Mouse (Mus musculus): ENCODE measurements around the gene Csf2rb2. TPM values are rescaled to one million over a fixed set of nuclear protein-coding genes. Genes with fewer than 3 reads are reported as not detected.
A peak's percentile ranks its signal among the peaks of the same experiment; 100 is the strongest.
"Not testable (repeated sequence)": the region's sequence is repeated elsewhere in the genome, so short reads cannot be mapped to it uniquely, and the experiment has no call there.

Gene Csf2rb2
- 0.40 and 0.45 TPM in 2 replicates for polyA plus RNA-seq (2016; fragmentation: Nextera tagmentation; extraction: Ambion mirVana)

GRCm38 (mm10) chr15:78305341-78305933 is at the start of gene Csf2rb2:
Csf2rb2 (minus strand) TSS chr15:78305721.
- Histone ChIP-seq H3K36me3 (no peaks in the 10 kb centered on the region), H3K4me3 (no peak within 1 kb of the TSS), H3K27me3 (ENCODE audit: low read depth, poor library complexity, severe bottlenecking) (no peaks in the 10 kb centered on the region), H3K27ac (no peak within 1 kb of the TSS), H3K4me1 (peaks cover 3% of the 10 kb centered on the region; the same call in 1 of the 2 replicates), H3K9me3 (replicated peaks) (no peaks in the 10 kb centered on the region)
- no peak for DNase-seq (ENCODE audit: low spot score)
- 84% methylated on average over 10 of the region's 10 CpGs for WGBS

- 0% methylated on average over 1 of the region's 1 CpGs for WGBS
- 0 out of 2 replicates have a peak, but pooled peaks cover 6% of the 10 kb centered on the region for H3K27me3 ChIP-seq (ENCODE audit: low read depth, poor library complexity, severe bottlenecking)
- DNase-seq (ENCODE audit: low spot score): no peak
- H3K4me3 ChIP-seq: no peak overlapping the region
- no peak overlapping the region for H3K27ac ChIP-seq
- no peaks in the 10 kb centered on the region for H3K4me1 ChIP-seq
- no peaks in the 10 kb centered on the region for H3K9me3 ChIP-seq (replicated peaks)
- H3K36me3 ChIP-seq: no peaks in the 10 kb centered on the region
Measured at GRCm38 (mm10) chr15:78354958-78355357, 49.4 kb upstream of the Csf2rb2 start.

GRCm38 (mm10) chr15:78351586-78352165 is 46.2 kb upstream of the Csf2rb2 start:
- H3K36me3 ChIP-seq: no peaks in the 10 kb centered on the region
- DNase-seq (ENCODE audit: low spot score): no peak
- no peak overlapping the region for H3K4me3 ChIP-seq
- no peaks in the 10 kb centered on the region for H3K4me1 ChIP-seq
- no peaks in the 10 kb centered on the region for H3K9me3 ChIP-seq (replicated peaks)
- H3K27ac ChIP-seq: no peak overlapping the region
- 76% methylated on average over 3 of the region's 3 CpGs for WGBS
- H3K27me3 ChIP-seq (ENCODE audit: low read depth, poor library complexity, severe bottlenecking): 0 out of 2 replicates have a peak, but pooled peaks cover 6% of the 10 kb centered on the region

DNA sequence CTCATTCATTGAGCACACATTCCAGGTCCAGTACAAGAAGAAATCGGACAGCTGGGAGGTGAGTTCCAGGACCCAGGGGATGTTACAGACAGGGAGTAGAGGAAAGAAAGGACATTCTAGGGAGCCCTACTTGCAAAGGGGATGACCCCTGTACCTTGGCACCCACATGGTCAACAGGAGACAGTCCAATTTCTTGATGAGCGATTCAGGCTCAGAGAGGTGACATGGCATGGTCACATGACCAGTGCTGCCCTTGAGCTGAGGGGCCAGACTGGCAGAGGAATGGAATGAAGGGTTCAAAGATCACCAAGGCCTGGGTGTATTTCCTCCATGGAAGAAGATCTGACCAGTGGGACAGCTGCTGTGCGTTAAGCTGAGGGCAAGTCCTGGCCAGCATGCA is 39.0 kb upstream of the Csf2rb2 start:
- Histone ChIP-seq H3K9me3 (replicated peaks) (no peaks in the 10 kb centered on the region), H3K27ac (no peak overlapping the region), H3K4me3 (no peak overlapping the region), H3K4me1 (no peaks in the 10 kb centered on the region), H3K36me3 (no peaks in the 10 kb centered on the region), H3K27me3 (ENCODE audit: low read depth, poor library complexity, severe bottlenecking) (no peaks in the 10 kb centered on the region)
- WGBS: 83% methylated on average over 3 of the region's 3 CpGs
- DNase-seq (ENCODE audit: low spot score): no peak

DNA sequence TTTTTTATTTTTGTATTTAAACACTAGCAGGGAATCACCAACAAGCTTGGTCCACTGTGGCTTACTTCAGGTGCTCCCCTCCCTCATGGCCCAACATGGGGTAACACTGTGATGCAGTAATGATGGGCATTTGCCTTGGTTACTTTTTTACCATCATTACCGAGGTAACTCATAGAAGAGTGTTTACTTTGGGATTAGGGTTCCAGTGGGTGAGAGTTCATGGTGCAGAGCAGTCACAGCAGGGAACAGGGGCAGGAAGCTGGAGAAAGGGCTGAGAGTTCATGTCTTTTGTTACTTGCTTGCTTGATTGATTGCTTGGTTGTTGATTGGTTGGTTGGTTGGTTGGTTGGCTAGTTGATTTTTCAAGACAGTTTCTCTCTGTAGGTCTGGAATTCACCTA is 38.2 kb upstream of the Csf2rb2 start:
- no peaks in the 10 kb centered on the region for H3K36me3 ChIP-seq
- DNase-seq (ENCODE audit: low spot score): no peak
- H3K4me1 ChIP-seq: no peaks in the 10 kb centered on the region
- no peaks in the 10 kb centered on the region for H3K9me3 ChIP-seq (replicated peaks)
- H3K4me3 ChIP-seq: no peak overlapping the region
- H3K27me3 ChIP-seq (ENCODE audit: low read depth, poor library complexity, severe bottlenecking): no peaks in the 10 kb centered on the region
- H3K27ac ChIP-seq: no peak overlapping the region
- 26% methylated on average over 1 of the region's 1 CpGs for WGBS

DNA sequence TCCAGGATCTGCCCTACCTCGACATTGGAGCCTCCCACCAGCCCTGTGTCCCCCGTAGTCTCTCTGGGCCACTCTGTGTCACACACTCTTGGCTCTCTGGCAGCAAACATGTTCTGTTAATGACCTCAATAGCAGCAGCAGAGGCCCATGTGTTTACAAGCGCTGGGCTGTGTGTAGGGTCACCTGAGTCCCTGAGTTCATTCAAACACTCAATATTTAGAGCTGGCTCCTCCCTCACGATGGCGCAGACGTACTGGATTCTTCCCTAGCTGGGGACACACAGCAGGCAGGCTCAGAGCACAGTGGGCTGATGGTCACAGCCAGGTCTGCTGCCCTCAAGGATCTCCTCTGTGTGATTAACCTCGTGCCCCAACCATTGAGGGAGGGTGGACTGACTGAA is 35.4 kb upstream of the Csf2rb2 start:
- WGBS: 77% methylated on average over 7 of the region's 7 CpGs

GRCm38 (mm10) chr15:78339627-78340423 is 34.3 kb upstream of the Csf2rb2 start:
- not testable (repeated sequence) for H3K4me3 ChIP-seq; H3K4me1 ChIP-seq; H3K27me3 ChIP-seq (ENCODE audit: low read depth, poor library complexity, severe bottlenecking); H3K36me3 ChIP-seq; H3K9me3 ChIP-seq (replicated peaks); H3K27ac ChIP-seq
- 38% methylated on average over 7 of the region's 7 CpGs for WGBS
- peak; percentile 37 for DNase-seq (ENCODE audit: low spot score)

More for the DNA sequence above, 35.4 kb upstream of the Csf2rb2 start:
- not testable (repeated sequence) for H3K27me3 ChIP-seq (ENCODE audit: low read depth, poor library complexity, severe bottlenecking); H3K9me3 ChIP-seq (replicated peaks); DNase-seq (ENCODE audit: low spot score); H3K27ac ChIP-seq; H3K36me3 ChIP-seq; H3K4me3 ChIP-seq; H3K4me1 ChIP-seq

DNA sequence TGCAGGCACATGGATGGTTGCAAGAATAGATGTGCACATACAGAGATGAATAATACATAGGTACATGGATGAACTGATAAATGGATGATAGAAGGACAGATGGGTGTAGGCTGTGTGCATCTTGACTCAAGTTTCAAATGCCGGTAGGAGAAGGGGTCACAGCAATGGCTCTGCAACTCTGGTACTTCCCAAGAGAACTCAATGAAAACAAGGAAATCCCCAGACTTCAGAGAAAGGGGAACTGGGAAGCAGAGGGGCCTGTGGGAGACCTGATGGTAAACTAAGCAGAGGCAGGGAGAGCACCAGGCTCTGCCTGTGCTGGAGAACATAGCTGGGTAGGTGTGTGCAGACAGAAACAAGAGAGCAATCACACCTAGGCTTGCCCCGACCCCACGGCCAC is 28.9 kb upstream of the Csf2rb2 start:
- H3K4me1 ChIP-seq: 0 out of 2 replicates have a peak, but pooled peaks cover 4% of the 10 kb centered on the region
- no peaks in the 10 kb centered on the region for H3K36me3 ChIP-seq
- no peak overlapping the region for H3K27ac ChIP-seq
- 85% methylated on average over 3 of the region's 3 CpGs for WGBS
- H3K4me3 ChIP-seq: no peak overlapping the region
- DNase-seq (ENCODE audit: low spot score): no peak
- no peaks in the 10 kb centered on the region for H3K9me3 ChIP-seq (replicated peaks)
- H3K27me3 ChIP-seq (ENCODE audit: low read depth, poor library complexity, severe bottlenecking): no peaks in the 10 kb centered on the region

DNA sequence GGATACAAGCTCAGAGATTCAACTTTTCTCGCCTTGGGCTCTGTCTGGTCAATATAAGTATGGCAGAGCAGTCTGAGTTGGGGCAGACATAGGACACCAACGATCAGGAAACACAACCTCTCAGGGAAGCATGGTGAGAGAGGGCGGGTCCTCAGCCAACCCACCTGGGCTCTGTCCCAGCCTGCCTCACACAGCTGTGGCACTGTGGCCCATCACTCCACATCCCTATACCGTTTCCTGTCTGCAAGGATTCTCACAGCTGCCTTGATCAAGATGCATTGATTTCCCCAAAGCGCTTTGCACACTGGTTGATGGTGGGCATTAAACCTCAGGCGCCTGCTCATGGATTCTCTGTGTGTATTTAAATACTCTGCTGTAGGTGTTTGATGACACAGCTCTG is 27.5 kb upstream of the Csf2rb2 start:
- H3K4me1 ChIP-seq: 0 out of 2 replicates have a peak, but pooled peaks cover 4% of the 10 kb centered on the region
- no peaks in the 10 kb centered on the region for H3K27me3 ChIP-seq (ENCODE audit: low read depth, poor library complexity, severe bottlenecking)
- no peak overlapping the region for H3K27ac ChIP-seq
- H3K36me3 ChIP-seq: no peaks in the 10 kb centered on the region
- no peaks in the 10 kb centered on the region for H3K9me3 ChIP-seq (replicated peaks)
- no peak for DNase-seq (ENCODE audit: low spot score)
- WGBS: 72% methylated on average over 6 of the region's 6 CpGs
- H3K4me3 ChIP-seq: no peak overlapping the region

DNA sequence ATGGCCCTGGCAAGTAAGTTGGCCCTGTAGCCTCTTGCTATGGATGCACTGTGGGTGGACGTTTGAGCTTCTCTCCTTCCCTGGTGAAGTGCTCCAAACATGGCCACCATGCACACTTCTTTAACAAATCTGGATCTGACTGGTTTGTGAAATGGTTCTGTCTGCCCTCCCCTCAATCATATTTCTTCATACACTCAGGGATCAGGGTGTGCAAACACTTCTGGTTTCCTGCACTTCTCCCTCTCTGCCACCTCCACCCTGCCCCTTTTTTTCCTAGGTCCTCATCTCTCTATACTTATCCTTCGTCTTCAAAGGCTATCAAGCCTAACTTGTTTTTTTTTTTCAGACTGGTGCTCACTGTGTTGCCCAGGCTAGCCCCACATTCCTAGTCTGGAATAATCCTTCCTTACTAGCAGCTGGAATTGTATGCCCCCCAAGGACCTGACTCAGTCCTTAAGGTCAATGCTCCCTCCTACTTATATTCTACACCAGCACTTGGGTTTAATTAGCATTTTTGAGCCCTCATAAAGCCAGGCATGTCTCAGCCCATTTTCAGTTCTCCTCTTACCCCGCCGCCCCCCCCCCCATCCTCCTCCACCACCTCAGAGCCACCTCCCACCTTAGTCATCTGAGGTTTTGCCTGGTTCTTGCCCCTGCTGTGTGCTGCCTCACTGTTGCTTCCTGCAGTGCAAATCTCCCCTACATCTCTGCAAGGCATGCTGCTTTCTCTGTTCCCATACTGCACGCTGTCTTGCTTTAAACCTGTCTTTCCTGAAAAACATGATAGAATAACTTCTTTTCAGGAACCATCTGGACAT is 26.2 kb upstream of the Csf2rb2 start:
- H3K27me3 ChIP-seq (ENCODE audit: low read depth, poor library complexity, severe bottlenecking): no peaks in the 10 kb centered on the region
- no peaks in the 10 kb centered on the region for H3K9me3 ChIP-seq (replicated peaks)
- DNase-seq (ENCODE audit: low spot score): no peak
- H3K4me1 ChIP-seq: 0 out of 2 replicates have a peak, but pooled peaks cover 4% of the 10 kb centered on the region
- H3K36me3 ChIP-seq: no peaks in the 10 kb centered on the region
- no peak overlapping the region for H3K4me3 ChIP-seq
- no peak overlapping the region for H3K27ac ChIP-seq
- WGBS: 75% methylated on average over 5 of the region's 5 CpGs

DNA sequence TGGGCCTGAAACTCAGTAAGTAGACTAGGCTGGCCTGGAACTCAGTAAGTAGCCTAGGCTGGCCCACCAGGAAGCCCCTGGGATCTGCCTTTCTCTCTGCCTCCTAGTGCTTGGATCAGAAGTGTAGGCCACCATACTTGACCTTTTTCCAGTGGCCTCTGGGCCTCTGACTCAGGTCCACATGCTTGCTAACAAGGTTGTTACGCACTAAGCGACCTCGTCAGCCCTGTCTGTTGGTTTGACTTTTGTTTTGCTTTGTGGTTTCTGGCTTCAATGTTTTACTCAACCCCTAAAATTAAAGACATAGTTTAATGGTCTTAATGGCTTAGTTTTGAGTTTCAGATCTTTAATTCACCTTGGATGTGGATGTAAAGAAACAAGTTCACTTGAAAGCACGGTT is 25.2 kb upstream of the Csf2rb2 start:
- DNase-seq (ENCODE audit: low spot score): no peak
- H3K4me3 ChIP-seq: no peak overlapping the region
- H3K4me1 ChIP-seq: 0 out of 2 replicates have a peak, but pooled peaks cover 4% of the 10 kb centered on the region
- no peaks in the 10 kb centered on the region for H3K27me3 ChIP-seq (ENCODE audit: low read depth, poor library complexity, severe bottlenecking)
- no peak overlapping the region for H3K27ac ChIP-seq
- H3K36me3 ChIP-seq: no peaks in the 10 kb centered on the region
- 86% methylated on average over 4 of the region's 4 CpGs for WGBS
- no peaks in the 10 kb centered on the region for H3K9me3 ChIP-seq (replicated peaks)

DNA sequence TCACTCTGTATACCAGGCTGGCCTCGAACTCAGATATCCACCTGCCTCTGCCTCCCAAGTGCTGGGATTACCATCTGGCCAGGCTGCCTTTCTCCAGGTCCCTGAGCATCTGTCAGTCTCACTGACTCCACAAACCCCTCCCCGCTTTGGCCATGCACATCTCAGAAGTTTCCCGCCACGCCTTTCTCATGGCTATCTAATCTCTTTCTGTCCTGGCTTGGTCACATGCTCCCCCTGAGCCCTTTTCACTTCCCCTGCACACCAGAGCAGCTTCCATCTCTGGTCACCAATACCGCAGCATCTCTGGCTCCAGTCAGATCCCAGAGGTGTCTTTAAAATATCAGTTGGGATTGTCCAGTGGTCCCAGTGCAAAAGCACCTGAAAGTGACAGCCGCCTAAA is 24.5 kb upstream of the Csf2rb2 start:
- H3K4me3 ChIP-seq; H3K27ac ChIP-seq; H3K4me1 ChIP-seq; DNase-seq (ENCODE audit: low spot score); H3K27me3 ChIP-seq (ENCODE audit: low read depth, poor library complexity, severe bottlenecking); H3K36me3 ChIP-seq; H3K9me3 ChIP-seq (replicated peaks): not testable (repeated sequence)
- whole genome bisulfite sequencing: 86% methylated on average over 6 of the region's 6 CpGs

All from limb, embryonic 10.5 days (tissue).